Mouse (Mus musculus) heart, adult 2 months (tissue): ENCODE measurements around the gene Cd79a.

ENCODE experiments used
- CTCF ChIP-seq: fragments of 200-600 bp; IDR thresholded peaks from 2 replicates; pipeline ENCODE4 v1.8.1; 2022; ENCODE audit warnings: antibody characterized with exemption, mild to moderate bottlenecking, moderate library complexity
- EP300 ChIP-seq: fragments of 200-500 bp; IDR thresholded peaks from 2 replicates; pipeline ENCODE4 v1.6.1; 2011; ENCODE audit warnings: low read depth, low read length, control low read depth; ENCODE audit not compliant: insufficient read depth
- POLR2A ChIP-seq: fragments of 200-500 bp; IDR thresholded peaks from 2 replicates; pipeline ENCODE4 v1.6.1; 2011; ENCODE audit warnings: mild to moderate bottlenecking, low read depth, low read length, control low read depth; ENCODE audit not compliant: insufficient read depth

DNA sequence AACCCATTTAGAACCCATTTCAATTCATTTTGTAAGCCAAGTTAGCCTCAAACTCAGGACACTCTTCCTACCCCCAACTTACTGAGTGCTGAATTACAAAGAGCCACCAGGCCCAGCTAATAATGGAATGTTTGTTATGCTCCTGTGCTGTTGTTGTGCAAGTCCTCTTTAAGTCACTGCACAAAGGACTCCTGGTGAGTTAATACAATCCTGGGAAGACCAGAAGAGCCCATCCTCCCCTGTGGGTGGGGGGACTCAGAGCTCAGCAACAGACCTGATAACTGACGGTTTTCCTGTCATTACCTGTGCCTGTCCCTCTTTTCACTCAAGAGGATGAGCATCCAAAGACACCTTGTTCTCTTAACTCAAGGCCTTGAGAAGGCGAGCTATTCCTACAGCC is 17.6 kb upstream of the Cd79a start:
- TF ChIP-seq CTCF (no peak), EP300 (no peak), POLR2A (no peak)
